Mouse (Mus musculus): ENCODE data around the gene Fmo2. TPM values are rescaled to one million over a fixed set of nuclear protein-coding genes. Genes with fewer than 3 reads are reported as not detected.

Fmo2 gene
- polyA plus RNA-seq, 1 experiment, result not detected

GRCm38 (mm10) chr1:162875091-162875490 is 23.4 kb downstream of the Fmo2 start:
- no peaks in the 10 kb centered on the region for H3K36me3 ChIP-seq (ENCODE audit: control insufficient read depth)
- no peaks in the 10 kb centered on the region for H3K27me3 ChIP-seq (ENCODE audit: control insufficient read depth)

DNA sequence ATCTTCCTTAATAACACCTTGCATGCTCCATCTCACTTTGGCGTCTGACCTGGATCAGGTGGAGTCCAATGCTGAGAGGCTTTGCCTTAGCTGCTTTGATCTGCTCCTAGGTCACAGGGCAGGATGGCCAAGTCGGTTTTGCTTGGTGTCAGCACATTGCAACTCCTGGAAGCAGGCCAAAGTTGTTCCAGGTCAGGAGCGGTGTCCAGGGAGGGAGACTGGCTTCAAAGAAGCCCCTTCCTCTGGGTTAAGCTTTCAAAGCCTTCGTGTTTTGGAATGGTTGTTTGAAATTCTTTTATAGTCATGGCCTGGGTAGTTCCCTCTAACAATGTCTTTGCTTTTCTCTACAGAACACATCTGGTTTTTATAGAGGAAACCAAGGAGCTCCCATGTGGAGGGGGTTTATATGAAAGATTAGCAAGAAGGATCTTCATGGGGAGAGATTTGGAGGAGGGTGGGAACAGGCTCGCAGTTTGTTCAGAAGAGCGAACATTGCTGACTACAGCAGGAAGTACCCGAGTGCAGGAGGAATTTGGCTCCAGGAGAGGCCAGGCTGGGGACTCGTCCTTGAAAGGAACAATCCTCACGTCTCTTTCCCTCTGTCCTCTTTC is 26.7 kb downstream of the Fmo2 start:
- no peaks in the 10 kb centered on the region for H3K9me3 ChIP-seq (ENCODE audit: control insufficient read depth, low read length)
- no peaks in the 10 kb centered on the region for H3K36me3 ChIP-seq (ENCODE audit: control insufficient read depth)
- no peaks in the 10 kb centered on the region for H3K27me3 ChIP-seq (ENCODE audit: control insufficient read depth)
- no peak overlapping the region for H3K4me3 ChIP-seq (replicated peaks)
- TF ChIP-seq GATA1 (IDR thresholded peaks at IDR 0.05; ENCODE audit: low read length), result no peak
- TF ChIP-seq TAL1 (IDR thresholded peaks at IDR 0.05; ENCODE audit: low read length), result no peak
- no peaks in the 10 kb centered on the region for H3K4me1 ChIP-seq (ENCODE audit: control insufficient read depth)

More at GRCm38 (mm10) chr1:162875091-162875490, 23.4 kb downstream of the Fmo2 start:
- no peaks in the 10 kb centered on the region for H3K9me3 ChIP-seq (ENCODE audit: control insufficient read depth, low read length)
- no peak for TF ChIP-seq TAL1 (IDR thresholded peaks at IDR 0.05; ENCODE audit: low read length)
- no peak for TF ChIP-seq GATA1 (IDR thresholded peaks at IDR 0.05; ENCODE audit: low read length)
- no peaks in the 10 kb centered on the region for H3K4me1 ChIP-seq (ENCODE audit: control insufficient read depth)
- no peak overlapping the region for H3K4me3 ChIP-seq (replicated peaks)

DNA sequence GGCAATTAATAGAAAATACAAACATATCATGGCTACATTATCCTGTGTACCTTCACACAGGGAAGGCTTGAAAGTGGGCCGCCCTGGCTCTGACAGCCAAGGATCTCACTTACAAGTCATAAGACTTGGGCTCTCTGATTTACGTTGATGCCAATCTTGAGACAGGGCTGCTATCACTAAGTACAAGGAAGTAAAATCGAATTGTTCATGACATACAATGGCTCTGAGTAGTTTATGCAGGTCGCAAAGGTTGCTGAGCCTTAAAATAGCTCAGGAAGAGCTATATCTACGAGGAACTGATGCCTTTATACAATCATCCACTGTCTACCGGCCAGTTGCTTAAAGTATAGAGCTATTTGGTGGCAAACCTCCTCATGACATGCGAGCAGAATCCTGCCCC is 27.5 kb downstream of the Fmo2 start:
- no peaks in the 10 kb centered on the region for H3K9me3 ChIP-seq (ENCODE audit: control insufficient read depth, low read length)
- no peak overlapping the region for H3K4me3 ChIP-seq (replicated peaks)
- H3K4me1 ChIP-seq (ENCODE audit: control insufficient read depth), result peaks cover 5% of the 10 kb centered on the region
- TF ChIP-seq TAL1 (IDR thresholded peaks at IDR 0.05; ENCODE audit: low read length), result no peak
- TF ChIP-seq GATA1 (IDR thresholded peaks at IDR 0.05; ENCODE audit: low read length), result no peak
- no peaks in the 10 kb centered on the region for H3K36me3 ChIP-seq (ENCODE audit: control insufficient read depth)
- no peaks in the 10 kb centered on the region for H3K27me3 ChIP-seq (ENCODE audit: control insufficient read depth)

GRCm38 (mm10) chr1:162867396-162867795 is 31.1 kb downstream of the Fmo2 start:
- no peaks in the 10 kb centered on the region for H3K36me3 ChIP-seq (ENCODE audit: control insufficient read depth)
- no peaks in the 10 kb centered on the region for H3K27me3 ChIP-seq (ENCODE audit: control insufficient read depth)
- H3K4me3 ChIP-seq (replicated peaks), result no peak overlapping the region
- peaks cover 5% of the 10 kb centered on the region for H3K4me1 ChIP-seq (ENCODE audit: control insufficient read depth)
- TF ChIP-seq GATA1 (IDR thresholded peaks at IDR 0.05; ENCODE audit: low read length), result no peak
- no peak for TF ChIP-seq TAL1 (IDR thresholded peaks at IDR 0.05; ENCODE audit: low read length)
- H3K9me3 ChIP-seq (ENCODE audit: control insufficient read depth, low read length), result no peaks in the 10 kb centered on the region

GRCm38 (mm10) chr1:162866280-162866681 is 32.2 kb downstream of the Fmo2 start, which contains the start of gene Fmo1:
Gene Fmo1 (minus strand): TSS chr1:162866610.
- H3K27me3 ChIP-seq (ENCODE audit: control insufficient read depth), result no peaks in the 10 kb centered on the region
- H3K4me3 ChIP-seq (replicated peaks), result no peak within 1 kb of the TSS
- H3K9me3 ChIP-seq (ENCODE audit: control insufficient read depth, low read length), result no peaks in the 10 kb centered on the region
- no peak for TF ChIP-seq GATA1 (IDR thresholded peaks at IDR 0.05; ENCODE audit: low read length)
- TF ChIP-seq TAL1 (IDR thresholded peaks at IDR 0.05; ENCODE audit: low read length), result no peak
- H3K36me3 ChIP-seq (ENCODE audit: control insufficient read depth), result no peaks in the 10 kb centered on the region
- H3K4me1 ChIP-seq (ENCODE audit: control insufficient read depth), result peaks cover 5% of the 10 kb centered on the region

DNA sequence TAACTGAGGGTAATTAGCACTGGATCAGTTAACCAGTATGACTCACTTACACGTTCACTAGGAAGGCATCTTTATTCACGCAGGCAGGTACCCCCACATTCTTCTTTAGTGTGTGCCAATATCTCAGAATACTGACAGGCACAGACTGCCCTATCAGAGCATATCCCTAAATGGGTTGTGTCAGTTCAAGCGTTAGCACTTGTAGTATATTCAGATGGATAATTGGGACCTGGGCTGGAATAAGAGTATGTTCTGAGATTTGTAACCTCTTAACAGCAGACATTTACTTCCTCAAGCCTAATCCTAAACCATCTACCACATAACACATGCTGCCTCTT is 33.1 kb downstream of the Fmo2 start:
- Histone ChIP-seq H3K4me3 (replicated peaks) (no peak overlapping the region), H3K27me3 (ENCODE audit: control insufficient read depth) (no peaks in the 10 kb centered on the region), H3K36me3 (ENCODE audit: control insufficient read depth) (no peaks in the 10 kb centered on the region), H3K4me1 (ENCODE audit: control insufficient read depth) (peaks cover 5% of the 10 kb centered on the region), H3K9me3 (ENCODE audit: control insufficient read depth, low read length) (no peaks in the 10 kb centered on the region)
- TF ChIP-seq GATA1 (IDR thresholded peaks at IDR 0.05; ENCODE audit: low read length), result no peak
- no peak for TF ChIP-seq TAL1 (IDR thresholded peaks at IDR 0.05; ENCODE audit: low read length)

- Histone ChIP-seq H3K4me1 (ENCODE audit: control insufficient read depth) (peaks cover 5% of the 10 kb centered on the region), H3K36me3 (ENCODE audit: control insufficient read depth) (no peaks in the 10 kb centered on the region), H3K4me3 (replicated peaks) (no peak overlapping the region), H3K27me3 (ENCODE audit: control insufficient read depth) (no peaks in the 10 kb centered on the region), H3K9me3 (ENCODE audit: control insufficient read depth, low read length) (no peaks in the 10 kb centered on the region)
- TF ChIP-seq GATA1 (IDR thresholded peaks at IDR 0.05; ENCODE audit: low read length), result no peak
- TF ChIP-seq TAL1 (IDR thresholded peaks at IDR 0.05; ENCODE audit: low read length), result no peak
Measured at GRCm38 (mm10) chr1:162864816-162865492, 33.6 kb downstream of the Fmo2 start.

DNA sequence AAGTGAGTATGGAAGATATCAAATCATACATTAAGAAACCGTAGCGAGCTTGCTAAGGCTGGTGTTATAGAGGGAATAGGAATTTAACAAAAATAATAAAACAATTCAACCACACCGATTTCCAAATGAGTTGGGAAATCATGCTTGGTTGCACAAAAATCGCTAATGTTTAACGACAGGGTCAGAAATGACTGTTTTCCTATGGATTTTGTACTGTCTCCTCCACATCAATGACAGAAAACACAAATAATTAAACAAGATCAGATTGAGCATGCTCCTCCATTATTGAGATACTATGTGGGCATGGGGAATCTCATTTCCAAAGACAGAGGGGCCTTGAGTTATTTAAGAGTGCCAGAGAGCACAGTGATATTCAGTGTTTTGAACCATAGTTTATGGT is 34.2 kb downstream of the Fmo2 start:
- no peak overlapping the region for H3K4me3 ChIP-seq (replicated peaks)

DNA sequence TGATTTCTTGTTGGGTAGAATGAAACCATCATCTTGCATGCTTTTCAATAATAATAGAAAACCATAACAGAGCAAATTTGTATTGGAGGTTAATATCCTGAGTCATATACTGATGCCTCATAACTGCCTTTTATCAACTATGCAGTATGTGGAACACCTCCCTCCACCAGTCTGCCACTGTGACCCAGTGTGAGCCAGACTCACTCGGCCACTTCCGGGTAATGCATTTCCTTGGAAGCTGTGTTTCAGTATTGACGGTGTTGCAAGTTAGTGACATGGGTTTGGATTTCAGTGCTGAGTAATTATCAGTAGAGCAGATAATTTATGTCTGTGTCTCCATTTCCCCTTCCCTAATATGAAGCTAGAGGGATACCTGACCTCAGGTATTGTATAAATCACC is 34.9 kb downstream of the Fmo2 start:
- no peaks in the 10 kb centered on the region for H3K36me3 ChIP-seq (ENCODE audit: control insufficient read depth)
- peaks cover 5% of the 10 kb centered on the region for H3K4me1 ChIP-seq (ENCODE audit: control insufficient read depth)
- H3K27me3 ChIP-seq (ENCODE audit: control insufficient read depth), result no peaks in the 10 kb centered on the region
- H3K4me3 ChIP-seq (replicated peaks), result no peak overlapping the region
- no peak for TF ChIP-seq GATA1 (IDR thresholded peaks at IDR 0.05; ENCODE audit: low read length)
- TF ChIP-seq TAL1 (IDR thresholded peaks at IDR 0.05; ENCODE audit: low read length), result no peak
- H3K9me3 ChIP-seq (ENCODE audit: control insufficient read depth, low read length), result no peaks in the 10 kb centered on the region

More for the DNA sequence above, 34.2 kb downstream of the Fmo2 start:
- Histone ChIP-seq H3K27me3 (ENCODE audit: control insufficient read depth) (no peaks in the 10 kb centered on the region), H3K9me3 (ENCODE audit: control insufficient read depth, low read length) (no peaks in the 10 kb centered on the region), H3K36me3 (ENCODE audit: control insufficient read depth) (no peaks in the 10 kb centered on the region), H3K4me1 (ENCODE audit: control insufficient read depth) (peaks cover 5% of the 10 kb centered on the region)
- TF ChIP-seq GATA1 (IDR thresholded peaks at IDR 0.05; ENCODE audit: low read length) (no peak), TAL1 (IDR thresholded peaks at IDR 0.05; ENCODE audit: low read length) (no peak)
